Mouse (Mus musculus) neutrophil, adult 5-6 weeks (primary cell): ENCODE results near the gene Ate1. TPM values are rescaled to one million over a fixed set of nuclear protein-coding genes. Genes with fewer than 3 reads are reported as not detected.
"Not testable (repeated sequence)": the region's sequence is repeated elsewhere in the genome, so short reads cannot be mapped to it uniquely, and the experiment has no call there.

Experiments used
- ATAC-seq: fragments of 151-379, 151-347 bp; 2 replicates; pipeline ENCODE4 v1.8.0; 2017; ENCODE audit warnings: mild to moderate bottlenecking, moderate TSS enrichment; ENCODE audit not compliant: insufficient number of reproducible peaks, poor library complexity, low FRiP score, severe bottlenecking; ENCODE audit errors: extremely low read depth
- total RNA-seq: library from RNA; stranded (forward); fragments of 200-1000 nt; gene quantifications from 2 replicates; pipeline ENCODE4 v1.2.3, GENCODE M21; 2017

The Ate1 gene
- total RNA-seq, 1 experiment from 2014 or later, result 77.6 TPM

DNA sequence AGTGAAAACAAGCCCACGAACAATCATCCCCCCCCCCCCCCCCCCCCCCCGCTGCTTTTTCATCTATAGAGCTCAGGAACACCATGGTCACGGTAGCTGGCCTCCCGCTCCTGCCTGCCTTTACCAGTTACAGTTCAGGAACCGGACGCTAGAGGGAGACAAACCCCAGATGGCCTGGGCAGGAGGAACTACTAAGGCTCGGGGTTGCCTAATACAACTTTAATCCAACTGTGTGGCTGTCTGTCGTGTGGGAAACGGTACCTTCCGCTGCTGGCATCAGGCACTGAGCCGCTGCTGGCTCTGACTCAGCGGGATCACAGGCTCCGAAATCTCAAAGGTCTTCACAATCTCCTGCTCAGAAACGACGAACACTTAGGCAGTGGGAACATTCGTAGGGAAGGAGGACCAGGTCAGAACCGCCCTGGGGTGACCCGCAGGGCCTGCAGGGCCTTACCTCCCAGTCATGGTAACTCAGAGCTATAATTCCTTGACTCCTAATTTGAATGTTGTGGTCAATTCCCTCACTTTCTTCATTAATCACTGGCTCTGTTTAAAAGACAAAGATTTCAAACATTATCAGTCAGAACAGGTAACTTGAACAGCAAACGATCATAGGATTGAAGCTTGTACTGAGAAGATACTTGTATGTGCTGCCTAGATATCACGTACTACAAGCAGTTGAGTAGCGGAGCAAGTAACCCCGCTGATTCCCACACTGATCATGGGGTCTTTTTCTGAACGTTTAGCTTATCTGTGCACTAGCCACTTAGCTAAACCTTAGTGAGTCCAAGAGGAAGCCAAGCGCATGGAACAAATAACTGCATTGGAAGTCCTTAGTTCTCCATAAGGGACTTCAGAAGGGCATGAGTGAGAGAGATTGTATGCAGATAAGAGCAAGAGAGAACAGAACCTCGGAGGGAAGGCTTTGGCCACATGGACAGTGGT, 13.4 kb upstream of the Ate1 start:
- peak; percentile 100 for ATAC-seq

DNA sequence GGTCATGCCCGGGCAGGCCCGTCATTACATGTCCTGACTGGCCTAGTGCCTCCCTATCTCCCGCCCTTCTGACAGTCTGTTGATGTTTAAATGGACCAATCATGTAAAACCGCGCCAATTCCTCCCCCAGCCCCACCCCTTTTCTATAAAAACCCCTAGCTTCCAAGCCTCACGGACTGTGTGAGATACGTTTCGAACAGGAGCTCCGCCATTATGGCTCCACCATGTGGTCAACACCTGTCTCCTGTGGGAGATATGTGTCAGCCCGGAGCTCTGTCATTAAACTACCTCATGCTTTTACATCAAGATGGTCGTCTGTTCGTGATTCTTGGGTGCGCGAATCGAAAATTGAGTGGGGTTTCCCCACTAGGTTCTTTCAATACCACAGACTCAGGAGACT, 11.0 kb upstream of the Ate1 start:
- ATAC-seq, result not testable (repeated sequence)

DNA sequence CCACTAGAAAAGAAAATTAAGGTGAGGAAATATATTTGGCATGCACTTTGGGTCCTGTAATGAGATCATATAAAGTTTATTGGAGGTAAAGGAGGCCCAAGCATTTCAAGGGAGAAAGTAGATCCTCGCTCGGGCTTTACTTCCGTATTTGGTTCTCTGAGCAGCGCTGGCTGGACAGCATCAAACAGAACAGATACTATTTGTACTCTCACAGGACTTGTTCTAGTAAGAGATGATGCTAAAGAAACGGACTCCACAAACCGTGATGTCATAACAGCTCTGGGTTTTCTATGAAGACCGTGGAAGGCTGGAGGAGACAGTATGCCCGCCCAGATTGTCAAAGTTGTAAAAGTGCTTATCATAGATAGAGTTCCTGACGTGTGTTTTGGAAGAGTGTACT, 7.1 kb upstream of the Ate1 start:
- no peak for ATAC-seq

GRCm38 (mm10) chr7:130523451-130523850, 3.3 kb upstream of the Ate1 start:
- ATAC-seq, result no peak

GRCm38 (mm10) chr7:130520812-130521422, 748 bp upstream of the Ate1 start:
- ATAC-seq, result no peak

DNA sequence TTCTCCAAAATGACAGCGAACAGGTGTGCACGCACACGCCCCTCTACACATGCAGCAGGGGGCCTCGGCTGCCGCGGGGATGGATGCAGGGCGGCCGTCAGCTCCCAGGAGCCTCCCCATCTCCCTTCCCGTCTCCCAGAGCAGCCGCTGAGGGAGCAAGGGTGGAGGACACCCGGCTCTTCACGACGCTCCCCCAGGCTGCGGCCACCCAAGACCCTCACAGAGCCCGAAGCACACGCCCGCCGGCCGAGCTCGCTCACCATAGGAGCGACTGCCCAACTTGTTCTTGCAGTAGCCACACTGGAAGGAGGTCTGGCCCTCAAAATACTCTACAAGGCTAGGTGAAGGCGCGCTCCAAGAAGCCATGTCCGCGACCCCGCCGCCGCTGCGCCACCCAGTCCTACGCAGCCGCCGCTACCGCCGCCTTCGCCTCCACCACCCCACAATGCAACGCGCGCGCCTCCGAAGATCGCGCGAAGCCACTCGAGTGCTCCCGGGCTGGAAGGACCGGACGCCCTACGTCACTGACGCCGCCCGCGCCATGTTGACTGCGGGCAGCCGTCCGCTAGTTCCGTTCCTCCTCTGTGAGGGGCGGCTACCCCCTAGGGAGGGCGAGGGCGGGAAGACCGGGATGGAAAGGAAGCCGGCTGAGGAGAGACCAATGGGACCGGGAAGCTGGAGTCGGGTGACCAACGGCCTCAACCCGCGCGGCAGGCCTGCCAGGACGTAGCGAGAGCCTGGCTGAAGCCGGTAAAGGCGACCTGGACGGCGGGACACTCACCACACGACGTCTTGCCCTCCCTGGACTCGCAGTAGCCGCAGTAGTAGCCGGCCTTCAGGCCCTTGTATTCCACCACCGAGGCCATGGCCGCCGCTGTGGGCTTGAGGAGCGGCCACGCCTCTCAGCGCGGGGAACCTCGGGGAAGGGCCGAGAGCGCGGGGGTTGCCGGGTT, 797 bp downstream of the Ate1 start:
- peak; percentile 98 for ATAC-seq

DNA sequence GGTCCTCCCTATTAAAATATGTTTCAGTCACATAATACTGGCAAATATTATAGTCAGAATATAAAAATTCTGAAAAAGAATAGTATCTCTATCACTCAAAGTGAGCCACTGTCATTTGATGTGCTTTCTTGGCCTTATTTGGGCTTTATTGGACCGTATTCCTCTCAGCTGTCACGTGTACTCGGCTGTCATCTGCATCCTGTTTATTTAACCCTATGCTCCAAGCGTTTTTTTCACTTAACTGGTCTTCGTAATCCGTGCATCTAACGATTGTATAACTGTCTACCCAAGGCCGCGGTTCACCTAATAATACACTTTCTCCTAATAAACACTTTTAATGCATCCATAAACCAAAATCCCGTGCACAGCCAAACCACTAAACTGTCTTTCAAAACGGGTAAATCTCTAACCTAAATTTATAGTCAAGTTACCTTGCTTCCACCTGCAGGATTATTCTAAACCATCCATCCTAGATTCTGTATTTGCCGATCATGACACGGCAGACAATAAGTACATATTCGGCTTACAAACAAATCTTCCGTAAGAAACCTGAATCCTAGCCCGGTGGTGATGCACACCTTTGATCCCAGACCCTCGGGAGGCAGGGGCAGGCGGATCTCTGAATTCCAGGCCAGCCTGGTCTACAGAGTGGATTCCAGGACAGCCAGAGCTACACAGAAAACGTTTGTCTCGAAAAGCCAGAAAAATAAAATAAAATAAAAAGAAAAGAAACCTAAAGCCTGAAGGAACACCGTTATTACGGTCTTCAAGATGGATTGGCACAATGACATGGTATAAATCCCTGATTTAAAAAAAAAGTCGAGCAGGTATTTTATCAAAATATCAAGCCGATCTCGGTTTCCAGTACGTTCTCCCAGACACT, 1.7 kb downstream of the Ate1 start:
- no peak for ATAC-seq

DNA sequence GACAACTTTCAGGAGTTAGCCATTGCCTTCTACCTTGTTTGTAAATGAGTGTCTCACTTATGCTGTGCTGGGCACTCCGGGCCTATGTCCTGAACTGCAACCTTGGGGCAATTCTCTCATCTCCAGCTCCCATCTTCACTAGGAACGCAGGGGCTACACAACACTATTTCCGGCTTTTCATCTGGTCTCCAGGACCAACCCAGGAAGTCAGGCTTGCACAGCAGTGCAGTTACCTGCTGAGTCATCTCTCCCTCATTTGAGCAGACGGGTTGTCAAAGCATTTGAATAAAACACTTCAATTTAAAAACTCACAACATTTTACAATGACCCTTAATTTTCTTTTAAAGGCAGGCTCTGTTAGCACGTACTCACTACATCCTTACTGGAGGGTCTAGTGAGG, 9.9 kb downstream of the Ate1 start:
- ATAC-seq, result no peak

DNA sequence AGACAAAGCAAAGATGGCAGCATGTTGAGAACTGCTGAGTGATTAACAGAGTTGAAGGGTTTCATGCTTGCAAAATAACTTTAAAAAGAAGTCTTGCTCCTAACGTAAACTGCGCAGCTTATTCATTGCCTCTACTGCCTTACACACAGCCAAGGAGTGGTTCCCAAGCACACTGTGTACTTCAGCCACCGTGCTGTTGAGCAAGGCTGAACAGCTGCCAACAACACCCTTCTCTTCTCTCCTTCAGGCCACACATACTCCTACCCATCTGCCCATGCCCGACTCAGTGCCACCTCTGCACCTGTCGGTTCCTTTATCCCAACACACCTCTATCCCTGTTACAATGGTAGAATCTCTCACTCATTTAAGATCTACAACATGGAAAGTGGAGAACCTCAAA, 17.2 kb downstream of the Ate1 start:
- ATAC-seq, result no peak

- no peak for ATAC-seq
Measured at GRCm38 (mm10) chr7:130501499-130501898, 18.7 kb downstream of the Ate1 start.

DNA sequence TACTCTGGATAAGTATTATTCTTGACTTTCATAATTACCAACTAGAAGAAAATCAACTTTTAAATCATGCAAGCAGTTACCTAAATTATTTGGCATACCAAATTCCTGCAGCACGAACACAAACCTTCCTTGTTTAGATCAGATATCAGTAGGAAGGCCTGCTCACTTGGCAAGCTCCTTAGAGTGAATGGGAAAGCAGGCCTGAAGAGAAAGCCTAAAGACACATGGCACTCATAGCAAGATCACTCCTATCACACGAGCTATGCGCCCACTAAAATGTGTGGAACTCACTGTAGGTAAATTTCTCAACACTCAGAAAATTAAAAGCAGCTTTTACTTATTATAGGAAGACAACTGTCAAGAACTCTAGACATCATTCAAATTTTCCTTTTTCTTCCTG, 26.8 kb downstream of the Ate1 start:
- no peak for ATAC-seq

GRCm38 (mm10) chr7:130492026-130492425, 28.1 kb downstream of the Ate1 start:
- ATAC-seq, result no peak

DNA sequence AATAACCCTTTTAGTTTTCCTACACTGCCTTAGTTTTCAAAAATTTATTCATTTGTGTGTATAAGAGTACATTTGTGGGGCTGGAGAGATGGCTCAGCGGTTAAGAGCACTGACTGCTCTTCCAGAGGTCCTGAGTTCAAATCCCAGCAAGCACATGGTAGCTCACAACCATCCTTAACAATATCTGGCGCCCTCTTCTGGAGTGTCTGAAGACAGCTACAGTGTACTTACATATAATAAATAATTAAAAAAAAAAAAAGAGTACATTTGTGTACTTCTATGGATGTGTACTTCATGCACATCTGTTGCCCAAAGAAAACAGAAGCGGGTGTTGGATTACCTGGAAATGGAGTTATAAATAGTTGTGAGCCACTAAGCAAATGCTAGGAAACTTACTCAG, 41.2 kb downstream of the Ate1 start:
- not testable (repeated sequence) for ATAC-seq

- peak; percentile 67 for ATAC-seq
Measured at GRCm38 (mm10) chr7:130475970-130476369, 44.2 kb downstream of the Ate1 start.

GRCm38 (mm10) chr7:130473881-130474280, 46.3 kb downstream of the Ate1 start:
- ATAC-seq, result no peak

DNA sequence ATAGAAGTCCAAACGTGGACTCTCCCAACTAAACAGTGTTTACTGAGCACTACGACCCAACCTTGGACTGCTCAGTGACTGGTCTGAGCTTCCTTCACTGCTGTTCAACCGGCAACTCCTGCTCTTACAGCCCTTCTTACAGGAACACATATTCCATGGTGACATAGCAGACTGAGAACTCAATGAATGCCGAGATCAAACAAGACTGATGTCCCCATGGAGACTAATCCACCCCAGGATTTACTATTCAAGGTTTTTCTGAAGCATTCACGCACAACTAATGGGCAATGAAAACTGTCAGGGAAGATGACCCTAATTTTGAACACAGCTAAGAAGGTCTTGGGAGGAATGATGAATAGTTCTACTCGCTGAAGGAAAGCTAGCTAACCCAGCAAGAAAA, 47.5 kb downstream of the Ate1 start:
- ATAC-seq, result no peak

DNA sequence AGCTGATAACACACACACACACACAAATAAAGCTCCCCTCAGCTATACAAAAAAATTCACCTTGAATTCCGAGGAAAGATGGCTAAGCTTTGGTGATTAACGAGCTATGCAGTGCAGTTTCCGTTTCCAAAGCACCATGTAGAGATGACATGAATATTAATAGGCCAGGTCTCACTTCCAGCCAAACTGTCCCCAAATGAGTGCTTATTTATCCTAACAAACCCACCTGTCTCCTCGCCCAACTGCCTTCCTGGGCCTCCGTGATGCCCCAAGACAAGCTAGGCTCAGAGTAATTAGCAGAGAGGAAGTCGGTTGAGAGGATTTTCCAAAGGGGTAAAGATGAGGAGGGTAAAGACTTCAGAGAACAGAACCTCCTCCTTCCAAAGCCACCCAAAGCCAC, 49.1 kb downstream of the Ate1 start:
- no peak for ATAC-seq

GRCm38 (mm10) chr7:130455587-130456246, 64.5 kb downstream of the Ate1 start:
- ATAC-seq, result no peak
